Mouse (Mus musculus) mouse trophoblast stem cell (cell line): ENCODE measurements at regions not wholly inside any gene's neighbourhood (a gene's known extent, or its start where the extent isn't known, plus 50 kb on each side); places are given as distances from the start of the nearest gene placed in this dataset.
"Not testable (repeated sequence)": the region's sequence is repeated elsewhere in the genome, so short reads cannot be mapped to it uniquely, and the experiment has no call there.

ENCODE experiments used
- in situ Hi-C, 2 experiments: fragments of 300-500 bp; cut with MseI, MboI; formaldehyde crosslinking; loops; 2 replicates in 1 of 2; 3 replicates in 1 of 2; pipeline ENCODE4 v1.15.1; 2025

DNA sequence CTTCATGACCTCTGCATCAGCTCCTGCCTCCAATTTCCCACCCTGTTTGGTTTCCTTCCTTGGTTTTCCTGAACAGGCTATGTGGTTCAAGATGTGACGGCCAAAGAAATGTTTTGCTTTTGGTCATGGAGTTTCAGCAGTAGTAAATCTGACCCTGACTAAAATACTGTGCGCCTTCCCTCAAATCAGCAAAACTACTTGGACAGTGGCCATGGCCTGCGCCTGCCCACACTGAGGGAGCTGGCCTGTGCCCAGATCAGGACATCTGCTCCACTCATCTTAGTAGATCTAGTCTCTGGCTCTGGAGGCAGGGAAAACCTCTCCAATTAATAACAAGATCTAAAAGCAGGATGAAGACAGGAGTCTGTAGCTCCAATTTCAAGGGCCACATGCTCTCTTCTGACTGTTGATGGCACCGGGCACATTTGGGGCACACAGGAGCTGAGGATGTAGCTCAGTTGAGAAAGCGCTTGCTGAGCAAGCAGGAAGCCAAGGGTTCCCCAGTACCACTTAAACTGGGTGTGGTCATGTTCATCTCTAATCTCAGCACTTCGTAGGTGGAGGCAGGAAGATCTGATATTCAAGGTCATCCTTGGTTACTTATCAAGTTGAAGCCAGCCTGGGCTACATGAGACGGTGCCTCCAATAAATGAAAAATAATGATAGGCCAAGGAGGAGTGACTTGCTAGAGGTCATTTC lies 96.6 kb upstream of the Mrps10 start:
- in situ Hi-C loops: no loop called here

DNA sequence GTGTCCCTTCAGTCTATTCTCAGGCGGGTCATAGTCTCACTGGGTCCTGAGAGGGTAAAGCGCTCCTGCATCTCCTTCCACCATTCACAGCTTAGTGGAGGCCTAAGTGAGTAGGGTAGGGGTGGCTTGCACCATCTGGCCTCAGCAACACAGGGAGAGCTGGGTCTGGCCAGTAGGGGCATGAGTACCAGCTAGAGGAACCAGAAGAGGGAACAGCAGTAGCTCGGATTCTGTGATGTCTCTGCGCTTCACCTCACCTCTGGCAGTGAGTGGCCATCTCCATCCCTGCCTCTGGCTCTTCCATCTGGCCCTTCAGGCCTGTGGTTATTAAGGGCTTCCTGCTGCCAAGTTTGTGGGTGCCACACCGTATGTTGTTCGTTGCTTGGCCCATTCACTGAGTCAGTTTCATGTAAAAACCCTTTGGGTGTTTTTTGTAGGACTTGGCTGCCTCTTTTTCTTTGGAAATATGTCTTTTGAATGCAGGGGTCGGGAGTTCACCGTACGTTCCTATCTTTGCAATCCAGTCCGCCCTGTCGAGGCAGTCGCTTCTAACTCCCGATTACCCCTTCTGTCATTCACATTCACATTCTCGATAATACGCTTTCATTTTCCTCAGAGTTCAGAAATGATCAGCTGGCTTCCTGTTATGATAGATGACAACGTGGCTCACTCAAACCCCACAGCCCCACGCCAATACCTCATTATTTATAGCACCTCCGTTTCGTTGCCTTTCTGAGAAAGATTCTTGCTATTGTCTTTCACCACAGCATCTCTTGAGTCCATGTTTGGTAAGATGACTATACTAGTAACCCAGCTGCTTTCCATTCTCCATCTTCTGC lies 99.4 kb upstream of the Mrps10 start:
- in situ Hi-C loops: no loop called here

DNA sequence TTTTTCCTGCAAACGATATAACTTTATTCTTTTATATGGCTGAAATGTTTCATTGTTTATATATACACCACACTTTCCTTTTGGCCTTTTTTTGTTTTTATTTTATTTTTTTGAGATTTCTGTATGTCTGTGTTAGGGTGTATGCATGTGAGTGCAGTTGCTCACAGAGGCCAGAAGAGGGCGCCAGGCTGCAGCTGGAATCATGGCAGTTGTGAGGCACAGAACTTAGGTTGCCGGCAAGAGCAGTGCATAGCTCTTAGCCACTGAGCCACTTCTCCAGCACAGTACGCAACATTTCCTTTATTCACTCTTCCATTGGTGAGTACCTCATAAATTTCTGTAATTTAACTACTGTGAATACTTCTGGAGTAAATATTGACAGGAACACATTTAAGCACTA lies 100.8 kb upstream of the Mrps10 start:
- in situ Hi-C loops: no loop called here

GRCm38 (mm10) chr17:47267076-47267475 lies 101.6 kb upstream of the Mrps10 start:
- in situ Hi-C loops: no loop called here

GRCm38 (mm10) chr17:47266335-47266734 lies 102.4 kb upstream of the Mrps10 start:
- in situ Hi-C loops: no loop called here

- in situ Hi-C loops: no loop called here
Observed at GRCm38 (mm10) chr17:47262986-47263385, 105.7 kb upstream of the Mrps10 start.

DNA sequence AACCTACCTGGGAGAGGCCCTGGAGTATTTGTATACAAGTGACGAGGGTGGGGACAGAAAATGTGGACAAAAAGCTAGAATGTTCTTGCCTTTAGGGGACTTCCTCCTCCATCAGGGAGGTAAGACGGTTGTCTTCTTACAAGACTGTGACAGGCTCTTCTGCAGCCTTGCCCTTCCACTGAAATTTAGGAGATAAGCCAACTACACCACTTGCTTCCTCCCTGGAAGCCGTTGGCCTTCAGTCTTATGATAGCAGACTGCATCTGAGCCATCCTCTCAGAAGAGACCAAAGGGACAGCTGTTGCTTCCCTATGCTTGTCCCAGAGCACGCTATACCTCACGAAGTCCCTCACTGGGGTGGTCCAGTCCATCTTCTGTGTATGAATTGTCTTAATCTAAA lies 106.5 kb upstream of the Mrps10 start:
- in situ Hi-C loops: no loop called here

DNA sequence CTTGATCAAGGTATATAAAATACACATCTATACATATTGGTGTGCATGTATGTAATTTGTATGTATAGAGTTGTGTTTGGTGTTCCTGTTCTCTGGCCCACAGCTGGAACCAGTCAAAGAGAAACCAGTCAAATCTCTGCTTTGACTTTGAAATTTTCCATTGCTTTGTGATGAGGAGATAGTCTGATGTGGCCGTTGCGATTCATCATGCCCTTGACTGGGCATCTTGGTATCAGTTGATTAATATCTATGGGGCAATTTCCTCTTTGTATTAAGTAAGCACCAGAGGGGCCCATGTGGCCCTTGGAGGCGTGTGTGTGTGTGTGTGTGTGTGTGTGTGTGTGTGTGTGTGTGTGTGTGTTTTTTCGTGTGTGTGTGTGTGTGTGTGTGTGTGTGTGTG lies 107.7 kb upstream of the Mrps10 start:
- in situ Hi-C loops: no loop called here

GRCm38 (mm10) chr17:47258296-47258695 lies 110.4 kb upstream of the Mrps10 start:
- in situ Hi-C loops: no loop called here

GRCm38 (mm10) chr17:47255209-47255608 lies 113.5 kb upstream of the Mrps10 start:
- in situ Hi-C loops: no loop called here

GRCm38 (mm10) chr17:47254026-47254425 lies 114.7 kb upstream of the Mrps10 start:
- in situ Hi-C loops: no loop called here

DNA sequence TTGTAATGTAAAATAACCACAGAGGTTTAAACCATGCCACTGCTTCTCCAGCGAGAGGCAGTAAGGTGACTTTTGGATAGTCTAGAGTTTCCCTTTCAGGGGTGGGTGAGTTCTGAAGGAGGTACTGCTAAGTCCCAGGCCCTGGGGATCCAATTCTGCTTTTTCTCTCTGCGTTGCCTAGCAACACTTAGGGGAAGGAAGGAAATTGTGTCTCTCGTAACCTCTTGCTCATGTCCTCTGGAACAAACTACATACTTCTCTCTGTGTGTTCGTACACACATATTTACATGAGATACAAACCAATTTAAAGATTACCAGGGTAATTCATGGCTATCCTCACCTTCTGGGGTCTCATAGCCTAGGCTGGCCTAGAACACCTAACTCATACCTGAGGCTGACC lies 118.7 kb upstream of the Mrps10 start:
- in situ Hi-C loops: no loop called here

GRCm38 (mm10) chr17:47249176-47249575 lies 119.5 kb upstream of the Mrps10 start:
- in situ Hi-C loops: no loop called here

DNA sequence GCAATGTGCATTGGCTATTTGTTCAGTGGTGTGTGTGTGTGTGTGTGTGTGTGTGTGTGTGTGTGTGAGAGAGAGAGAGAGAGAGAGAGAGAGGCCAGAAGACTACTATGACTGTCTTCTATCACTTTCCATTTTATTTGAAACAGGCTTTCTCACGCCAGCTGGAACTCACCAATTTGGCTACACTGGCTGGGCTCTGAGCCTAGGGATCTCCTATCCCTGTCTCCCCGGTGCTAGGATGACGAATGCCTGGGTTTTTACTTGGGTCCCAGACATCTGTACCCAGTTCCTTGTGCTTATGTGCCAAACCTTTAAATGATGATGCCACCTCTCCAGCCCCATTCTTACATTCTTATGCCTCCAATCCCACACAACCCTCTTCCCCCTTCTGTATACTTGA lies 120.6 kb upstream of the Mrps10 start:
- in situ Hi-C loops: no loop called here

- in situ Hi-C loops: no loop called here
Observed at GRCm38 (mm10) chr17:47247516-47247915, 121.2 kb upstream of the Mrps10 start.

DNA sequence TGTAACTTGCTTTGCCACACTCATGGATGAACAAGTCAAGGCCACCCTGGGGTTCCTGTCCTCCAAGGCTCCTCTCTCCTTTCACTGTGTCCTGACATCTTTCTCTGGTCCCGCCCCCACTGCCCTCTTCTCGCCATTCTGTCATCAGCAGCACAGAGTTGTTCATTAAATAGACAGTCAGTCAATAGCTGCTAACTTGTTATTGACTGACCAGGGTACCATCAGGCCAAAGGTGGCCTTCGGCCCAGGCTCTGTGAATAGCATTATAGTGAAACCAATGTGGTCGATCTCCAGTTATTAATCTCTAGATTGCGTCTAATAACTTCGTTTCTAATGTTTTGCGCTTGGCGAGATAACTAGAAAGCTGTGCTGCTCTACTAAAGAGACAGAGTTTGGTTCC lies 122.1 kb upstream of the Mrps10 start:
- in situ Hi-C loops: no loop called here

DNA sequence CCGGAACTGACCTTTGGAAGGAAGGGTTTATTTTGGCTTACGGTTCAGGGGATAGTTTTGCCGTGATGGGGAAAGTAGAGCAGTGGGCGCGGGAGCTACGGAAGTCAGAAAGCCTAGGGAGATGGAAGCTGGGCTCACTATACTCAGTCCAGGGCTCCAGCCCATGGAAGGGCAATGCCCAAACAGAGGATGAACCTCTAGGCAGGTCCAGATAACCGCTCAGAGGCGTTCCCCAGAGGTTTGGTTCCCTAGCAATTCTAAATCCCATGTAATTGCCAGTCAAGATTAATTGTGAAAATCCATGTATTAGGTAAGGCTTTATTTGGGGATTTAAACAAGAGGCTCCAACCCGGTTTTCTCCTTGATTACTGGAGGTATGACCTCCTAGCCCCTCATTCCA lies 123.1 kb upstream of the Mrps10 start:
- in situ Hi-C loops: no loop called here

GRCm38 (mm10) chr17:47239086-47239485 lies 129.6 kb upstream of the Mrps10 start:
- in situ Hi-C loops: no loop called here

DNA sequence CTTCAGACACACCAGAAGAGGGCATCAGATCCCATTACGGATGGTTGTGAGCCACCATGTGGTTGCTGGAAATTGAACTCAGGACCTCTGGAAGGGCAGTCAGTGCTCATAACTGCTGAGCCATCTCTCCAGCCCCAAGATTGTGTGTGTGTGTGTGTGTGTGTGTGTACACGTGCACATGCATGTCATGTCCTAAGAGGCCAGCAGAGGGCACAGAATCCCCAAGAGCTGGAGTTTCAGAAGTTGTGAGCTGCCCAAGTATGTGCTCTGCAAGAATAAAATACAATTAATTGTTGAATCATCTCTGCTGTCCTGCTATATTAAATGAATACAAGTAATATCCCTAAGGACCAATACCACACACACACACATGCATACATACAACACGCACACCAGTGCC lies 130.8 kb upstream of the Mrps10 start:
- in situ Hi-C loops: not testable (repeated sequence)

DNA sequence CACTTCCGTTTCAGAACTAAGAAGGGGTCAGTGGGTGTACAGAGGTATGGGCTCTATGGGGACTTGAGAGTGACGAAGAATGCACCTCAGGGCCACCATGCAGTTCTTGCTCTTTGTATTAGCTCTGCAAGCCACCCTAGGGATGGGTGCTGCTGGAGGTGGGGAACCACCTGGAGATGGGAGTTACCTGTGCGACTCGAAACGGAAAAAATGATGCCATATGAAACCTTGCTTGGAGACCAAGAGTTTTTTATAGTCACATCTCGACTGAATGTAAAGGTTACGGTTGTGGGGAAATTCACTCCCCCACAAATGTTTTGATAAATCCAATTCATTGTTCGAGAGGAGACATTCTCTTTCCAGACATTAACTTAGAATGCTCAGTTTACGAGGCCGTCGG lies 134.3 kb upstream of the Mrps10 start:
- in situ Hi-C loops: no loop called here

DNA sequence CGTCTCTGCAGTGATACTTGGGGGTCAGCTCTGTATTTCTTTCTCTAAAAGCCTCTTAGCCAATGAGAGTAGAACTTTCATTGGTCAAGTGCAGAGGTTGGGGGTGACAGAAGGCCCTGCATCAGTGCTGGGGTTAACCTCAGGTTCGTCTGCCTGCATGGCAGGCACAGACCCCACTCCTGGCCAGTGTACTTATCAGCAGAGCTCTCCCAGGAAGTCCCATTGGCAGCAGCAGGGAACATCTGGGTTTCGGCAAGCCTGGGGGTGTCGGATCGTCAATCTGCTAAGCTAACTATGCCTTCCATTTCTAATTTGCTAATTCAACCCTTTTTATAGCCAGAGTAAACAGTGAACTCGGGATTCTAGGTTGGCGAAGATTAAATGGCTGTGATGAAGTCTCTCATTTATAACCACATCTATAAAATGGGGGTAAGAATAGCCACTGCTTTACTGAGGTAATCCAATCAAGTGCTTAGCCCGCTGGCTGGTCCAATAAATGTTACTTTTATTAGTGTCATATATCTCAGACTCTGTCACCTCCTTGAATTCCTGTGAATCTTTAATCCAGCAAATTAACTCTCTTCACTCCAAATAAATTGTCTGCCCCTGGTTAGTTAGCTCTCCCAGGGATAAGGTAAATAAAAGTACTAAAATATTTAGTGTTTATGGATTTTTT lies 135.5 kb upstream of the Mrps10 start:
- in situ Hi-C loops: no loop called here

DNA sequence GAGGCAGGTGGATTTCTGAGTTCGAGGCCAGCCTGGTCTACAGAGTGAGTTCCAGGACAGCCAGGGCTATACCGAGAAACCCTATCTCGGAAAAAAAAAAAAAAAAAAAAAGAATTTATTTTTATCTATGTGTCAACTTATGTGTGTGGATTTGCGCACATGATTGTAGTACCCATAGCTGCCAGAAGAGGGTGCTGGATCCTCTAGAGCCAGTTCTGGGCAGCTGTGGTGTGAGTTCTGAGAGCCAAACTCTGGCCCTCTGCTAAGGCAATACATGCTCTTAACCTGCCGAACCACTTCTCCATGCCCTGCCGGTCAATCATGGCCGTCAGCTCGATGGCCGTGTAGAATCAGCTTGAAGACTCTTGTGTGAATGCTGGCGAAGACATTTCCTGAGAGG lies 138.0 kb upstream of the Mrps10 start:
- in situ Hi-C loops: no loop called here

- in situ Hi-C loops: no loop called here
Observed at GRCm38 (mm10) chr17:47226391-47226790, 142.3 kb upstream of the Mrps10 start.
